ENCODE assay signal across 8 mouse cellular contexts in genomic region chr6:53721595-53721994, GRCm38 (mm10).
A peak's percentile ranks its signal among the peaks of the same experiment; 100 is the strongest.
DNase-seq lines count a peak whose midpoint lies in the region; ATAC-seq and TF ChIP-seq lines count a peak whose summit lies in the region.

No protein-coding gene starts in this region.

- no peaks in the 10 kb centered on the region for H3K36me3 ChIP-seq in ES-E14 (ENCODE audit: control insufficient read depth, insufficient read depth, low read length, poor library complexity, severe bottlenecking)
- no peaks in the 10 kb centered on the region for H3K36me3 ChIP-seq in embryonic facial prominence, embryonic 14.5 days (ENCODE audit: control insufficient read depth, insufficient read depth, low read length)
- H3K36me3 ChIP-seq in heart, embryonic 10.5 days = no peaks in the 10 kb centered on the region

- H3K4me3 ChIP-seq in ES-E14 (ENCODE audit: insufficient read depth in 1 of 2, low read depth in 1 of 2, low read length in 2 of 2, poor library complexity in 1 of 2, severe bottlenecking in 1 of 2) = no peak overlapping the region
- H3K4me3 ChIP-seq in embryonic facial prominence, embryonic 14.5 days (ENCODE audit: low read depth, low read length) = no peak overlapping the region
- H3K4me3 ChIP-seq in heart, embryonic 10.5 days = no peak overlapping the region

- no peak overlapping the region for H3K27ac ChIP-seq in ES-E14 (ENCODE audit: insufficient read depth, low read depth, low read length, poor library complexity, severe bottlenecking)
- H3K27ac ChIP-seq in embryonic facial prominence, embryonic 14.5 days (replicated peaks; ENCODE audit: low read depth, low read length) = no peak overlapping the region
- H3K27ac ChIP-seq in heart, embryonic 10.5 days = no peak overlapping the region

- in situ Hi-C loops in ES-E14 (cut with MboI; ENCODE audit: low sequenced_read_pairs in 2 of 2, unreplicated experiment in 2 of 2) = loop anchor here in 1 of 2 experiments (10.0 kb wide), 1 partner anchor 197 kb away; no protein-coding TSS in a partner anchor

- H3K4me2 ChIP-seq in embryonic facial prominence, embryonic 14.5 days (ENCODE audit: low read depth, low read length) = no peak overlapping the region

- WGBS in embryonic facial prominence, embryonic 14.5 days = 13% methylated on average over 9 of the region's 9 CpGs
- WGBS in heart, embryonic 10.5 days = 15% methylated on average over 9 of the region's 9 CpGs

- no peaks in the 10 kb centered on the region for H3K27me3 ChIP-seq in embryonic facial prominence, embryonic 14.5 days (replicated peaks; ENCODE audit: control insufficient read depth, insufficient read depth, low read length)
- H3K27me3 ChIP-seq in heart, embryonic 10.5 days (ENCODE audit: insufficient read depth, poor library complexity, severe bottlenecking) = 0 out of 2 replicates have a peak, but pooled peaks cover 13% of the 10 kb centered on the region

- no peaks in the 10 kb centered on the region for H3K4me1 ChIP-seq in ES-E14 (ENCODE audit: control insufficient read depth in 2 of 2, insufficient read depth in 2 of 2, low read length in 2 of 2, poor library complexity in 1 of 2)
- no peaks in the 10 kb centered on the region for H3K4me1 ChIP-seq in embryonic facial prominence, embryonic 14.5 days (ENCODE audit: control insufficient read depth, insufficient read depth, low read length)
- peaks cover 3% of the 10 kb centered on the region; the same call in 1 of the 2 replicates for H3K4me1 ChIP-seq in heart, embryonic 10.5 days

- H3K9ac ChIP-seq in ES-E14 (ENCODE audit: insufficient read depth, low read depth, low read length, poor library complexity, severe bottlenecking) = no peak overlapping the region
- H3K9ac ChIP-seq in embryonic facial prominence, embryonic 14.5 days (ENCODE audit: low read depth, low read length) = no peak overlapping the region

- no peaks in the 10 kb centered on the region for H3K9me3 ChIP-seq in ES-E14 (ENCODE audit: control insufficient read depth, insufficient read depth, low read depth, low read length)
- no peaks in the 10 kb centered on the region for H3K9me3 ChIP-seq in embryonic facial prominence, embryonic 14.5 days (ENCODE audit: control insufficient read depth, low read length)
- H3K9me3 ChIP-seq in heart, embryonic 10.5 days = no peaks in the 10 kb centered on the region

- ATAC-seq in embryonic facial prominence, embryonic 14.5 days (ENCODE audit: low read depth) = no peak
- ATAC-seq in activated CD4-positive, CD25-positive, alpha-beta regulatory T cell, adult 4 months = no peak

- DNase-seq in ES-E14 (ENCODE audit: low read depth, low spot score) = peak; percentile 65
- peak; percentile 34 to 50 for DNase-seq in adrenal gland, postnatal 4 days (ENCODE audit: low spot score in 2 of 2)
- DNase-seq in embryonic facial prominence, embryonic 14.5 days (ENCODE audit: low spot score) = peak; percentile 45
- peak; percentile 82 for DNase-seq in heart, embryonic 10.5 days (ENCODE audit: low spot score)
- DNase-seq in layer of hippocampus, adult 9-10 months (ENCODE audit: low spot score) = peak; percentile 37
- DNase-seq in lung, postnatal 36 days = peak; percentile 81
- peak; percentile 49 for DNase-seq in skeletal muscle tissue, adult 2 months (ENCODE audit: low read depth, low spot score)

TF ChIP-seq in ES-E14, 5 proteins besides CTCF, POLR2A, EP300 and RAD21:
- TF ChIP-seq ZC3H11A (IDR thresholded peaks at IDR 0.05; ENCODE audit: borderline replicate concordance, low read depth, low read length) (peak; percentile 67), CHD2 (IDR thresholded peaks at IDR 0.05; ENCODE audit: low read depth, low read length) (no peak)
TF ChIP-seq in ES-E14: peak in this region for 1.
